Mouse (Mus musculus): ENCODE results near the gene Tbx19.

The Tbx19 gene

DNA sequence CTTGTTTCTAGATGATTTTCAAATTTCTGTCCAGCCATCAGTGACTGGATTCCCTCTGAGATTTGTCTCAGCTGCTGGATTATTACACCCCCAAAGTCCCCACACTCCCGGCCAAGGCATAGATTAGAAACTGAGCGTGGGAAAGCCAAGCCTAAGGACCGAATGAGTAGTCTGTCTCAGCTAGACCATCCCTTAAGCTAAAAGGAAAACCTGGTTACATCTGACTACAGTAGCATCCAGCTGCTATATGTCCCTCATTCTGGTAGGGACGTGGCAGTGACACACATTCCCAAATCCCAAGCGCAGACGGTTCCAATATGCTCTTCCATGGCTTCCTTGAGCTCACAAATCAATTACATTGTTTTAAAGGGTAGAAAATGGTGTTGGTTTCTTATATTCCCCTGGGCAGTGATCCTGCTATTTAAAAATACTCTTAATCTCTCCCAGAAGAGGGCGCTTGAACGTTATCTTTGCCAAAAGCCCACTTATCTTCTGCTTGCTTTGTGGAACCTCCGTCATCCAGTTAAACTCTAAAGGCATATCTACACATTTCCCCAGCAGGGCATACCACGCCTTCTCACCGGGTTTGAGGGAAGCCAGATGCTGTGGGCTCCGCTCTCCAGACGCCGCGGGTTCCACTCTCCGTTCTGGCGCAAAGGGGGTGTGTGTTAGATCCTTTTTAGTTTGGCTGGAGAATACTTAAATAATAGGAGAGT lies 46.0 kb downstream of the Tbx19 start:
- no peak for DNase-seq (ENCODE audit: low read depth, low spot score)

GRCm38 (mm10) chr1:165113700-165114099 lies 46.9 kb downstream of the Tbx19 start:
- DNase-seq (ENCODE audit: low read depth, low spot score), result no peak

DNA sequence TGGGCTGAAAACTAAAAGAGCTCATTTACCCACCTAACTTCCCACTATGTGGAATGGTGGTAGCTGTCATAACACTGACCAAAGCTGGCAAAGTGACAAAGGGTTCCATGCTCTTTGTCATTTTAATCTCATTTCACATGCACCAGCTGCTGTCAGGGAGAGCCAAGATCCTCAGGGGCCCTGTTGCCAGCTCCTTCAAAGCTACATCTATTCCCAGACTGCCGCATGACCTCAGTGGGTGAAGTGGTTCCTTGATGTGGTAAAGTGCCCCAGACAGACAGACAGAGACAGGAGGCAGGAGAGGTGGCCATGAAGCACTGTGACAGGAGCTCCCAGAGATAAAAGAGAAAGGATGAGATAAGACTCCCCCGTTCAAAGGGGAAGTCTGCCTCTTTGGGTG lies 49.9 kb downstream of the Tbx19 start:
- no peak for DNase-seq (ENCODE audit: low read depth, low spot score)

DNA sequence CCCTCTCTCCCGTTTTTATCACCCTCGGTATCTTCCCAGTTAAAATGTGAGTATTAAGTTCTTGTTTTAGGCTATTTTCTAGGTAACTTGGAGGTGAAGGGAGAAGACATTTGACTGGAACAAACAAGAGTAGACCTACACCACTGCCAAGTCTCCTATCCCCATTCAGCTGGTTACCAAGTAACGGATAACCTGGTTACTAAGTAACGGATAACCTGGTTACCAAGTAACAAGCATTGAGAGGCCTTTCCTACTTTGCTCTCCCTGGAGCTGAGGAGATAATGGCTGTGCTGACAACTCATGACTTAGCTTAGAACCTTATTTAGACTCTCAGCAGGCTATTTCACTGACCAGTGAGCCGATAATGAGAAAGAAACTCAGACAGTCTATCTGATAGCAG lies 51.4 kb downstream of the Tbx19 start:
- DNase-seq (ENCODE audit: low read depth, low spot score), result no peak

- DNase-seq (ENCODE audit: low read depth, low spot score), result no peak
These were observed 52.1 kb downstream of the Tbx19 start for GRCm38 (mm10) chr1:165108477-165108876.

DNA sequence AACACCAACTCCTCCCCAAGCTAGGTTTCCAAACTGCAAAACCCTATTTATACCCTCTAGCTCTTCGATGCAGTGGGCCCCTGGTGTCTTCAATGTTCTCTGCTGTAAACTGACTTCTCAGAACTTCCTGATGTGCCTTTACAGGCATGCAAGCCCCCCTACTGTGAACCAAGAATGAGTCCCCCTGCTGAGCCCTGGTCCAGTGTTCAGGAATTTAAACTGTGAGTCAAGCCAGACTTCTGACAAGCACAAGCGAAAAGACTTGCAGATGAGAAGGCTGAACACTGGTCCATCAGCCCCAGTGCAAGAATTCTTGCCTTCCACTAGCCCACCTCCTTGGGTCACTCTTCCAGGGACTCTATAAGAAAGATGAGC lies 54.6 kb downstream of the Tbx19 start:
- no peak for DNase-seq (ENCODE audit: low read depth, low spot score)

DNA sequence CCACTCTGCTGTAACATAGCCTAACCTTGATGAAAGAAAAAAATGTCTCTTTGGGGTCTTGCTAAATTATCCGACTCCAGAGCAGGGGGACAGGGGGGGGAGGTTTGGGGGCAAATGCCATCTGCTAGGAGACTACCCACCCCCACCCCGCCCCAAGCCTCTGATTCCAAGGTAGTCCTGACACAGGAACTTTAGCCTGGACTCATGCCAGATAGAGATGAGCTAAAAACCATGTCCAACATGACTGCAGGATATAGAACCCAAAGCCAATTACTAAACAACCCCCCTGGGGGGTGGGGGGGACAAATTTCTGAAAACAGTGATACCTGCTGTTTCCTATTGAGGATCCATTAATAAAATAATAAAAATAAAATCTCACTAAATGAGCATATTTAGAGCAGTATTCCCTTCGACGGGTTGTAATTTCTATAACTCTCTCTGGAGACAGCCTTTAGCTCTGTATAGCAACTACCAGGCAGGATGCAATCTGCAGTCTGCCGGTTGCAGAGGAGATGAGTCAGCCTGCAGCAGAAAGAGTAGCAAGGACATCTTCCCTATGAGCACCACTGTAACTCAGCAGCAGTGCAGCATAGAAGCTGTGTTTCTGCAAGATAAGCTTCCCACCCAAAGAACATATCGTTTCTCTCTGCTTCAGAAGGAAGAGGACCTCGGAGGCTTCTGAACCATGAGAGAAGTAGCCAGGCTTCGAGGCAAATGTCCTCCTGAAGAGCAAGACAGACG lies 55.1 kb downstream of the Tbx19 start:
- no peak for DNase-seq (ENCODE audit: low read depth, low spot score)

GRCm38 (mm10) chr1:165104707-165105259 lies 55.8 kb downstream of the Tbx19 start:
- no peak for DNase-seq (ENCODE audit: low read depth, low spot score)

DNA sequence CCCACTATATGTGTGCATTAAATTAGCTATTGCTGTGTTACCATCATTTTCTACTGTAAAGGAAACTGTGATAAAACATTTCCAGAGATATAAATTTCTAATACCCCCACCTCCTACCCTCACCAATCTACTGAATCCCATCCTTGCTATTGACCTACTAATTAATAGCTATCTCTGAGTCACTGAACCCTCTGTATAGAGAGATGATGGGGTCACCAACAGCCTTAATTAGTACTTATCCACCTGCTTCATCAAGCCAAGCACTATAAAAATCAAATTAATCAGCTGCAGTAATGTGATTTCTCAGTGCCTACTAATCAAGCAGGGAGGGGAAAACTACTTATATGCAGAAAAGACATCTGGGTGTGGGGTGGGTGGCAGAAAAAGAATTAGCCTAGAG lies 61.0 kb downstream of the Tbx19 start:
- no peak for DNase-seq (ENCODE audit: low read depth, low spot score)

GRCm38 (mm10) chr1:165094871-165095270 lies 65.7 kb downstream of the Tbx19 start:
- no peak for DNase-seq (ENCODE audit: low read depth, low spot score)

DNA sequence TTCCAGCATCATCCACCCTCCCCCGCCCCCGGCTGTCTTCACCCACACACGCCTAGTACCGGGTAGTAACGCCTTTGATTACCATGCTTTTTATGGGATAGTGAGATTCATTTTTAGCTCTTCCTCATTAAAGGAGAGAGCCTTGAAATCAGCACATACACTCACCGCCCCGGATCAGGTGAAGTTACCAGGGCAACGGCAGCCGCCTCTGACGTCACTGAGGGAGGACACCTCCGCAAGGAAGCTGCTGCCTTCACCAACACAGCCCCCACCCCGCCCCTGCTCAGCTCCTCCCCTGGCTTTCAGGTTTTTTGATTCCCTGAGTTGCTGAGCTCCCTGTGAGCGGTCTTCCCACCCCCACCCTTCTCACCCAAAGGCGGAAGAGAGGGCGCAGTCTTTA lies 68.9 kb downstream of the Tbx19 start:
- DNase-seq (ENCODE audit: low read depth, low spot score), result no peak

GRCm38 (mm10) chr1:165089556-165089955 lies 71.0 kb downstream of the Tbx19 start:
- DNase-seq (ENCODE audit: low read depth, low spot score), result no peak
